Mouse (Mus musculus) hindbrain, embryonic 10.5 days (tissue): ENCODE results near the gene Lonrf2. TPM values are rescaled to one million over a fixed set of nuclear protein-coding genes. Genes with fewer than 3 reads are reported as not detected.

Experiments used
- DNase-seq: peaks from one replicate; pipeline ENCODE4 v3.0.0-alpha.2; 2017; ENCODE audit warnings: low spot score
- H3K27ac ChIP-seq: fragments of 300-500 bp; sonication (generic); 2 replicates; pipeline ENCODE4 v1.5.1; 2016; ENCODE audit warnings: mild to moderate bottlenecking, moderate library complexity
- H3K27me3 ChIP-seq: fragments of 300-500 bp; sonication (generic); 2 replicates; pipeline ENCODE4 v1.6.1; 2016; ENCODE audit warnings: mild to moderate bottlenecking; ENCODE audit not compliant: poor library complexity, insufficient read depth, severe bottlenecking
- H3K36me3 ChIP-seq: fragments of 300-500 bp; sonication (generic); 2 replicates; pipeline ENCODE4 v1.6.1; 2016; ENCODE audit warnings: mild to moderate bottlenecking, moderate library complexity
- H3K4me1 ChIP-seq: fragments of 300-500 bp; sonication (generic); replicated peaks from 2 replicates; pipeline ENCODE4 v1.6.1; 2016; ENCODE audit warnings: mild to moderate bottlenecking
- H3K4me3 ChIP-seq: fragments of 300-500 bp; sonication (generic); 2 replicates; pipeline ENCODE4 v1.5.1; 2016; ENCODE audit warnings: mild to moderate bottlenecking, moderate library complexity
- H3K9me3 ChIP-seq: fragments of 300-500 bp; sonication (generic); 2 replicates; pipeline ENCODE4 v1.6.1; 2016; ENCODE audit warnings: mild to moderate bottlenecking, moderate library complexity
- WGBS: fragments of 180-500 bp; shearing (Covaris S2); methylation state at CpG from one replicate; pipeline ENCODE4 v1.1.7; 2016; 5-methylcytosine and 5-hydroxymethylcytosine counted together
- polyA plus RNA-seq: library from polyadenylated mRNA; unstranded; fragments of >200 nt; fragmentation: Nextera tagmentation; extraction: Ambion mirVana; gene quantifications from 2 replicates; pipeline ENCODE4 v1.2.1, GENCODE M21; 2016

Lonrf2 gene
- polyA plus RNA-seq, 1 experiment from 2014 or later: 1.9 TPM

- 0 out of 2 replicates have a peak, but pooled peaks cover 8% of the 10 kb centered on the region for H3K36me3 ChIP-seq
- peaks cover 4% of the 10 kb centered on the region; the same call in 1 of the 2 replicates for H3K27me3 ChIP-seq
- H3K27ac ChIP-seq: no peak overlapping the region
- peaks cover 58% of the 10 kb centered on the region for H3K4me1 ChIP-seq
- H3K4me3 ChIP-seq: no peak overlapping the region
- 66% methylated on average over 3 of the region's 3 CpGs for WGBS
- no peak for DNase-seq
- no peaks in the 10 kb centered on the region for H3K9me3 ChIP-seq
These were observed 47.6 kb downstream of the Lonrf2 start for GRCm38 (mm10) chr1:38788904-38789303.

GRCm38 (mm10) chr1:38787443-38787842, 49.1 kb downstream of the Lonrf2 start:
- WGBS: 6% methylated on average over 5 of the region's 5 CpGs
- H3K4me3 ChIP-seq: no peak overlapping the region
- no peaks in the 10 kb centered on the region for H3K9me3 ChIP-seq
- DNase-seq: peak; percentile 58
- H3K4me1 ChIP-seq: peaks cover 55% of the 10 kb centered on the region
- peak overlapping the region; percentile 45; the same call in 1 of the 2 replicates for H3K27ac ChIP-seq
- 0 out of 2 replicates have a peak, but pooled peaks cover 3% of the 10 kb centered on the region for H3K36me3 ChIP-seq
- H3K27me3 ChIP-seq: peaks cover 4% of the 10 kb centered on the region; the same call in 1 of the 2 replicates

GRCm38 (mm10) chr1:38786358-38786757, 50.2 kb downstream of the Lonrf2 start:
- WGBS: 77% methylated on average over 7 of the region's 7 CpGs

GRCm38 (mm10) chr1:38778271-38778670, 58.2 kb downstream of the Lonrf2 start:
- DNase-seq: no peak
- 100% methylated on average over 1 of the region's 1 CpGs for WGBS
- H3K36me3 ChIP-seq: no peaks in the 10 kb centered on the region
- no peak overlapping the region for H3K4me3 ChIP-seq
- H3K4me1 ChIP-seq: no peaks in the 10 kb centered on the region
- no peaks in the 10 kb centered on the region for H3K27me3 ChIP-seq
- no peak overlapping the region for H3K27ac ChIP-seq
- H3K9me3 ChIP-seq: no peaks in the 10 kb centered on the region; the same call in 1 of the 2 replicates

More at GRCm38 (mm10) chr1:38786358-38786757, 50.2 kb downstream of the Lonrf2 start:
- H3K27ac ChIP-seq: 0 out of 2 replicates have a peak overlapping the region, but pooled peaks have one; percentile 40
- no peaks in the 10 kb centered on the region for H3K9me3 ChIP-seq
- no peaks in the 10 kb centered on the region for H3K36me3 ChIP-seq
- DNase-seq: no peak
- H3K27me3 ChIP-seq: peaks cover 4% of the 10 kb centered on the region; the same call in 1 of the 2 replicates
- peaks cover 45% of the 10 kb centered on the region for H3K4me1 ChIP-seq
- H3K4me3 ChIP-seq: no peak overlapping the region

GRCm38 (mm10) chr1:38777500-38777899, 59.0 kb downstream of the Lonrf2 start:
- Histone ChIP-seq H3K9me3 (peaks cover 3% of the 10 kb centered on the region; the same call in 1 of the 2 replicates), H3K4me3 (no peak overlapping the region), H3K27ac (0 out of 2 replicates have a peak overlapping the region, but pooled peaks have one; percentile 29), H3K27me3 (no peaks in the 10 kb centered on the region), H3K4me1 (no peaks in the 10 kb centered on the region), H3K36me3 (no peaks in the 10 kb centered on the region)
- 82% methylated on average over 7 of the region's 7 CpGs for WGBS
- no peak for DNase-seq

GRCm38 (mm10) chr1:38775713-38776112, 60.8 kb downstream of the Lonrf2 start:
- Histone ChIP-seq H3K4me3 (no peak overlapping the region), H3K27ac (no peak overlapping the region), H3K36me3 (no peaks in the 10 kb centered on the region), H3K9me3 (peaks cover 3% of the 10 kb centered on the region; the same call in 1 of the 2 replicates), H3K4me1 (no peaks in the 10 kb centered on the region), H3K27me3 (no peaks in the 10 kb centered on the region)
- 93% methylated on average over 5 of the region's 5 CpGs for WGBS
- no peak for DNase-seq

- Histone ChIP-seq H3K36me3 (no peaks in the 10 kb centered on the region), H3K9me3 (peaks cover 3% of the 10 kb centered on the region; the same call in 1 of the 2 replicates), H3K27me3 (peaks cover 11% of the 10 kb centered on the region), H3K4me3 (no peak overlapping the region), H3K27ac (no peak overlapping the region), H3K4me1 (peaks cover 26% of the 10 kb centered on the region)
- DNase-seq: no peak
- 80% methylated on average over 3 of the region's 3 CpGs for WGBS
These were observed 65.8 kb downstream of the Lonrf2 start for GRCm38 (mm10) chr1:38770676-38771075.

- H3K4me1 ChIP-seq: peaks cover 32% of the 10 kb centered on the region
- 21% methylated on average over 6 of the region's 6 CpGs for WGBS
- peaks cover 11% of the 10 kb centered on the region for H3K27me3 ChIP-seq
- H3K4me3 ChIP-seq: no peak overlapping the region
- H3K9me3 ChIP-seq: peaks cover 3% of the 10 kb centered on the region; the same call in 1 of the 2 replicates
- DNase-seq: peak; percentile 77
- no peak overlapping the region for H3K27ac ChIP-seq
- H3K36me3 ChIP-seq: no peaks in the 10 kb centered on the region
These were observed 66.6 kb downstream of the Lonrf2 start for GRCm38 (mm10) chr1:38769920-38770319.

- Histone ChIP-seq H3K27me3 (peaks cover 20% of the 10 kb centered on the region), H3K27ac (peak overlapping the region; percentile 84), H3K4me1 (peaks cover 46% of the 10 kb centered on the region), H3K9me3 (no peaks in the 10 kb centered on the region), H3K4me3 (no peak overlapping the region; the same call in 1 of the 2 replicates), H3K36me3 (no peaks in the 10 kb centered on the region)
- WGBS: 11% methylated on average over 11 of the region's 11 CpGs
- peak; percentile 86 for DNase-seq
These were observed 68.7 kb downstream of the Lonrf2 start for GRCm38 (mm10) chr1:38767812-38768211.

GRCm38 (mm10) chr1:38766661-38767572, 69.6 kb downstream of the Lonrf2 start:
- peak; percentile 89 for DNase-seq
- Histone ChIP-seq H3K4me1 (peaks cover 46% of the 10 kb centered on the region), H3K27ac (peak overlapping the region; percentile 84), H3K4me3 (peak overlapping the region; percentile 33), H3K9me3 (no peaks in the 10 kb centered on the region), H3K36me3 (no peaks in the 10 kb centered on the region), H3K27me3 (peaks cover 20% of the 10 kb centered on the region)
- WGBS: 20% methylated on average over 18 of the region's 18 CpGs

- Histone ChIP-seq H3K36me3 (no peaks in the 10 kb centered on the region), H3K9me3 (no peaks in the 10 kb centered on the region), H3K4me3 (no peak overlapping the region), H3K27me3 (peaks cover 20% of the 10 kb centered on the region), H3K27ac (peak overlapping the region; percentile 84), H3K4me1 (peaks cover 46% of the 10 kb centered on the region)
- no peak for DNase-seq
- 44% methylated on average over 4 of the region's 4 CpGs for WGBS
These were observed 70.3 kb downstream of the Lonrf2 start for GRCm38 (mm10) chr1:38766254-38766653.

GRCm38 (mm10) chr1:38763960-38764613, 72.4 kb downstream of the Lonrf2 start:
- Histone ChIP-seq H3K36me3 (no peaks in the 10 kb centered on the region), H3K9me3 (no peaks in the 10 kb centered on the region), H3K27ac (peak overlapping the region; percentile 57; the same call in 1 of the 2 replicates), H3K4me3 (no peak overlapping the region), H3K4me1 (peaks cover 53% of the 10 kb centered on the region), H3K27me3 (peaks cover 20% of the 10 kb centered on the region)
- no peak for DNase-seq
- 74% methylated on average over 10 of the region's 10 CpGs for WGBS
